Mouse (Mus musculus) ZHBTc4 (cell line): ENCODE data around the gene Ctsd.

Experiments used
- DNase-seq: peaks from one replicate; pipeline ENCODE4 v3.0.0-alpha.2; 2011; ENCODE audit warnings: low read depth, low spot score

The Ctsd gene

DNA sequence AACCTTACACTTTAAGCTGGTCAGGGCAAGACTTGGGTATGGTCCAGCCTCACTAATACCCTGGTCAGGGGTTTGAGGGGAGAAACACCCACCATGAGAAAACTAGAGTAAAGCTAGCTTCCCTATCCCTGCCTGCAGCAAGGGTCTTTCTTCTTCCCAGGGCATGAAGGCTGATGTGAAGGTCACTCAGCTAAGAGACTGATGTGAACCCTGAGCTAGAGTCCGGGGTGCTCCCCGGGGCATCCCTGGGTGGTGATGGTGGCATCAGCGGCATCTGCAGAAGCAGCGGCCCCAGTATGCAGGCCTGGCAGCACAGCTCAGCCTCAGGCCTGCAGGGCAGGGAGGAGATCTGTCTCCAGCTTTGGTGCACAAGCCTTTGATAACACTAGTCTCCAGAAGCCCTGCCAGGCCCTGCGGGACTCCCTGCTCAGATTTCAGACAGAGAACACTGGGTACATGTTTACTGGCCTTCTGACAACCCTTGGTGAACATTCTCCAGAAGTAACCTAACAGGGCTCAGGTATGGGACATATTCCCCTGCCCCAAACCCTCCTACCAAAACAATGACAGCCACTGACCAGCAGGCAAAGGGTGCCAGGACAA lies 13.3 kb downstream of the Ctsd start:
- no peak for DNase-seq

DNA sequence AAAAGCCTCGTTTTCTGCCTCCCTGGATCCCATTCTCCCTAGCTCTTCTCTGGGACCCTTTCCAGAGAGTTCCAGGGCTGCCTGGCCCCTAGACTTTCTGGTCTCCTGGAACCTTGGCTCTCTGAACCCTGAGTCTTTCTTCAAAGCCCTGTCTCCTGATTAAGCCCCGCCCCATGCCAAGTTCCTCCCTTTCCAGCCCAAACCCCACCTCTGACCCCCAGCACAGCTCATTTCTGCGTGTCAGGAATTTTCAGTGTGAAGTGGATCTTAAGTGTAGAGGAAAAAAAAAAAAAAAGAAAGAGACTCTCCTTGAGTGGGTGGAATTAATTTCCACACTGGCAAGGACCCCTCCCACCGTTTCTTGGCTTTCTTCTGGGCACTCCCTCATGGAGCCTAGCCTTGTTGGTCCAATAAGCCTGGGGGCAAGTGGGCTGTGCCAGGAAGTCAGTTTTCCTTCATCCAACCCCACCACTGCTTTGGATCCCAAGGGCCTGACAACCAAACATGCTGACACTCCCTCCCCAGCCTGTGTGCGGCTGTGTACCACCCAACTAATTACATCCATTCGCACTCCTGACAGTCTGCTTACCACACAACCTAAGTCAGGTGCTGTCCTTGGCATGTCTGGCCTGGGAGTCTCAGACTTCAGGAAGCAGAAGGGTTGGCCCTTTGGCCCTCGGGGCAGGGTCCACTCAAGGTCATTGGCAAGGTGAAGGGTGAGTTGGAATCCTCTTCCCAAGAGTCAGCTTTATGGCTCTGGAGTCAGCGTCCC lies 14.0 kb downstream of the Ctsd start, which contains the start of gene Ifitm10:
TSS of gene Ifitm10 (minus strand) at position 113 of the 772 bp plus-strand sequence.
- peak; percentile 69 for DNase-seq

GRCm38 (mm10) chr7:142373039-142373438 lies 14.8 kb downstream of the Ctsd start:
- DNase-seq, result no peak

GRCm38 (mm10) chr7:142371768-142372661 lies 15.8 kb downstream of the Ctsd start:
- peak; percentile 36 for DNase-seq

GRCm38 (mm10) chr7:142371398-142371767 lies 16.5 kb downstream of the Ctsd start:
- no peak for DNase-seq

DNA sequence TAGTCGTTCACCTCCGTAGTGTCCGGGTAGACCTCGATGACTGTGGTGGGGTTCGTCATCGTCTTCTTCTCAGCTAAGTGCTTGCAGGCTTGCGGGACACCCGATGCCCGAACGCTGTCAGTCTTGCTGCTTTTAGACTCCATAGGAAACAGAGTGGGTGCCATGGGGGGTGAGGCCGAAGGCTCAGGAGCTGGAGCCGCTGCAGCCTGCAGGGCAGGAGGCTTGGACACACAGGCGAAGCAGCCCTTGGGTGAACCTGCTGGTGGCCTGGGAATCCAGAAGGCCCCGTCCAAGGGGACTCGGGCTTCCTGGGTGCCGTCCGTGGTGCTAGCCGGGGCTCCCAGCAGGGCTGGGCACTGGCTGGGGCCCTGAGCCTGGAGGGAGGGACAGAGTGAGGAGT lies 16.9 kb downstream of the Ctsd start:
- no peak for DNase-seq

DNA sequence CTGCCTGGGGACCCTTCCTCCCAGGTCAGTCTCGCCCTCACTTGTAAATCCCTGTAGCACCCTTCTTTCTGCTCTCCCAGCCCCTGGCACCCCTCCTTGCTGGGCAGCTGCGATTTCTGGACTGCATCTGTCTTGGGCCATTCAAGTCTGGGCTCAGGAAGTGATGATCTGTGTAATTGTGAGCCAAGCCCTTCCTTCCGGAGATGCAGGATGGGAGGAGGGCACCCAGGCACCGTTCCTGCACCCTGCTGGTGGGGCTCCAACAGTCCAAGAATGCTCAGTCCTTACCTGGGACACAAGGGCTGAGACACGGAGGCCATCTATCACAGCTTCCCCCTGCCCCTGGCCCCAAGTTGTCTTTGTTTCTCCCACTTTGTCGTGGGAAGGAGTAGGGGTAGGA lies 18.0 kb downstream of the Ctsd start:
- DNase-seq, result no peak

DNA sequence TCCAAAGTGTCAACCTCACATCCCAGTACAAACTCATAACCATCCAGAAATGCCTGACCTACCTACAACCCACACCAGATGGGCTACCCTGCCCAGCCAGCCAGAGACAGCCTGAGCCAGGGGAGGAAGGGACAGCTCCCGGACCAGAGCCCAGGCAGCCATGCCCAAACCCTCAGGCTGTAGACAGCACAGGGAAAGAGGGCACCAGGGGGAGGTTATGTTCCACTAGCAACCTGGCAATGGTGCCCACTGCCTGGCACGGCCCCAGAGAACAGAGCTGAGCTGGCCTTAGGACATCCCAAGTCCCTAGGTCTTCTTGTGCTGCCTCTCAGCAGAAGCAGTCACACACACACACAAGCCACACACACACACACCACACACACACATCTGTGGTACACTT lies 19.0 kb downstream of the Ctsd start:
- no peak for DNase-seq

- no peak for DNase-seq
These were observed 24.7 kb downstream of the Ctsd start for GRCm38 (mm10) chr7:142363107-142363506.

DNA sequence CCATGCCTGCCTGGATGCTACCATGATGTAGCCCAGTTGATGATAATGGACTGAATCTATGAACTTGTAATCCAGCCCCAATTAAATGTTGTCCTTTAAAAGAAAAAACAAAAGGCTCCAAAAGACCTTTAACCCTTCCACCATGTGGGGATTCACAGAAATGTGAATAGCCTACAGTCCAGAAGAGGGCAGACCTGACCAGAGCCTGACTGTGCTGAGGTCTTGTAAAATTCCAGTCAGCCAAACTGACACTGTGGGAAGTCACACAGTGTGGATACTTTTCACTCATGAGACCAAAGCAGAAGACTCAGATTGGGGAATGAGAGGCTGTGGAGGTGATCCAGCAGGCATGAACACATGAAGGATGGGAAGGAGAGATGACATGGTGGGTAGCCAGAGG lies 27.1 kb downstream of the Ctsd start:
- DNase-seq, result no peak

- DNase-seq, result no peak
These were observed 28.7 kb downstream of the Ctsd start for GRCm38 (mm10) chr7:142359129-142359528.

DNA sequence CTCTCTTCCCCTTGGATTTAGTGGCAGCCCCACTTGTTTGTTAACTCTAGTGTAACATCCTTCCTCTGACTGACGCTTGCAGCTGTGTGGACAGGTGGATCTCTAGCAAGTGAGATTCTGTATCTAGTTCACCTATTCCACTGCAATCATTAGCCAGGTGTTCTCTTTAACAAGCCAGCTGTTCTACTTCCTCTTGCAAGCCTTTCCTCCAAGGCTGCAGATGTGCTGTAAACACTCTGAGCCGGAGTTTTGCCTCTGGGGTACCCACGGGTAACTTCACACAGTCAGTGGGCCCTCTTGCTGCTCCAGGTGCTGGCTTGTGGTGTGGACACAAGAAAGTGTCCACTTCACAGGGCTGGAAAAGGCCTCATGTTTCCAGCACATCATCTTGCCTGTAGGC lies 30.3 kb downstream of the Ctsd start:
- no peak for DNase-seq

DNA sequence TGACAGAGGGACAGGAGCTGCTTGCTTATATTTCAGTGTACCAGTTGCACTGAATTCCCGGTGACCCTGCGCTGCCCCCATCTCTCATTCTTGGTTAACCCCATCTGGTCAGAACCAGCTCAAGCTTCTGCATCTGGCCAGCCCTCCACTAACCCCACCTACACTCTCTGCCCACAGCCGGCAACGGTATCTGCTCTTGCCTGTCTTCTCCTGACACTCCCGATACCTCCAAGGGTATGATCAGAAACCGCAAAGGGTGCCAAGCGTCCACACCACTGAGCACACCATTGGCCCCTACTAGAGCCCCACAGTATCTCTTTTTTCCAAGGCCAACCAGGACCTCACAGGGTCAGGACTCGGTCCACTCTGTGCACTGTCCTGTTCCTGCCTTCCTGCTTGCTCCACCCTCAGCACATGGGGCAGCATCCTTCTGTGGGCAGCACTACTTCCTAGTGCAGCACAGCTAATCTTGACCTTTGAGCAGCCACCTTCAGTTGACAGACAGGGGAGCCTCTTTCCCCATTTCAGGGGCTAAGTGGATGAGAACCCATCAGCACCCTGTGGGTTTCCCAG lies 33.1 kb downstream of the Ctsd start:
- DNase-seq, result no peak

GRCm38 (mm10) chr7:142353854-142354253 lies 34.0 kb downstream of the Ctsd start:
- no peak for DNase-seq

- DNase-seq, result no peak
These were observed 36.3 kb downstream of the Ctsd start for GRCm38 (mm10) chr7:142351569-142351968.

GRCm38 (mm10) chr7:142349308-142349961 lies 38.4 kb downstream of the Ctsd start:
- DNase-seq, result no peak

DNA sequence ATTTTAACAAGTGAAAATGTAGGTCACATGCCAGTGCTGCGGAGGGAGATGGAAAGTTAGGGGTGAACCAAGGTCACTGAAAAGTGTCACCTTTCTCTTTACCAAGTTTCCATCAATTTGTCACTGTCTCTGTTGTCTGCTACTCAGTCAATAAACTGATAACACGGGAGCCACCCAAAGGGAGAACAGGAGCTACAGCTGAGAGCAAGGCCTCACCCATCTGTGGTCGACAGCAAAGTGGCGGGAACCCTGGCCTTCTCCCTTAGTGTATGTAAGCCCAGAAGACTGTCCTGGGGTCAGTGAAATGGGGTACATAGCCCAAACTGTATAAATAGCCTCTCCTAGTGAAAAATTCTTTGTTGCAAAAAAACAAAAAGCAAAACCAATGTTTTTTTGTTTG lies 40.3 kb downstream of the Ctsd start:
- DNase-seq, result no peak

DNA sequence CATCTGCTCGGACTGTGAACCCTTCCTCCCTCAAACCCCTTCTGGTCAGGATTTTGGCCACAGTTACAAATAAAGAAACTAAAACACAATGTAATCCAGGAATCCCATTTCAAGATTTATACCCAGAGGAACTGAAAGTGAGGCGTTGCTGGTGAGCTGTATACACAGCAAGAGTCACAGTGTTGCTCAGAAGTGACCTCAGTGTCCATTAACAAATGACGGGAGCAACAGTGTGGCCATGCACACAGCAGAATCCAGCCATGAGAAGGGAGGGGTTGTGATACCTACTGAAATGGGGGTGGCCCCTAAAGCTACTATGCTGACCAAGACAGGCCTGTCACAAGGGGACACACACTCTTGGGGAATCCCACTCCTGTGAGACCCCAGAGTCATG lies 45.6 kb downstream of the Ctsd start:
- DNase-seq, result no peak

- no peak for DNase-seq
These were observed 46.1 kb downstream of the Ctsd start for GRCm38 (mm10) chr7:142341564-142342246.

- DNase-seq, result no peak
These were observed 47.4 kb downstream of the Ctsd start for GRCm38 (mm10) chr7:142340269-142340970.
